Mouse (Mus musculus) adrenal gland, postnatal 14 days (tissue): ENCODE results near the gene Slpi. TPM values are rescaled to one million over a fixed set of nuclear protein-coding genes. Genes with fewer than 3 reads are reported as not detected.

Source experiments
- microRNA-seq, 2 experiments: library from miRNA; unstranded; fragments of <30 nt; microRNA quantifications; one replicate each; pipeline ENCODE4 v1.2.0; 2021
- total RNA-seq: library from RNA; stranded (reverse); gene quantifications from 2 replicates; pipeline ENCODE4 v1.2.3, GENCODE M21; 2021

Gene Slpi
- total RNA-seq, 1 experiment from 2014 or later: 9.3 TPM

Small RNAs within 50 kb of the gene (microRNA-seq; reads per million reads assigned to microRNA genes)
- gene Mir7678: 0 reads per million in 2 experiments

Other genes with a start within 250 kb of the Slpi start
- gene Kcns1, start 218.0 kb downstream of the Slpi start, total RNA-seq: not detected in 2 replicates
- gene Wfdc5, start 206.4 kb downstream of the Slpi start, total RNA-seq: not detected in 2 replicates
- 1.1 TPM in 1 of 2 replicates, not detected in the other for gene Wfdc12, start 198.5 kb downstream of the Slpi start, total RNA-seq
- gene Wfdc15a, start 189.0 kb downstream of the Slpi start, total RNA-seq: not detected in 2 replicates
- gene Wfdc15b, start 167.4 kb downstream of the Slpi start, total RNA-seq: not detected in 2 replicates
- not detected in 2 replicates for gene Svs2, start 150.6 kb downstream of the Slpi start, total RNA-seq
- not detected in 2 replicates for gene Svs3b, start 132.5 kb downstream of the Slpi start, total RNA-seq
- gene Svs4, start 110.6 kb downstream of the Slpi start, total RNA-seq: not detected in 2 replicates
- gene Svs3a, start 99.8 kb downstream of the Slpi start, total RNA-seq: not detected in 2 replicates
- gene Svs6, start 72.3 kb downstream of the Slpi start, total RNA-seq: not detected in 2 replicates
- gene Svs5, start 56.4 kb downstream of the Slpi start, total RNA-seq: 0.70 and 0.98 TPM in 2 replicates
- gene Rbpjl, start 14.0 kb upstream of the Slpi start, total RNA-seq: not detected in 2 replicates
- gene Matn4, start 16.1 kb upstream of the Slpi start, total RNA-seq: 1.7 and 2.3 TPM in 2 replicates
- 153 and 208 TPM in 2 replicates for gene Sdc4, start 54.8 kb upstream of the Slpi start, total RNA-seq
- 31.2 and 34.2 TPM in 2 replicates for gene Sys1, start 67.9 kb upstream of the Slpi start, total RNA-seq
- 0.82 and 5.9 TPM in 2 replicates for gene Gm20458, start 71.9 kb upstream of the Slpi start, total RNA-seq
- gene Trp53tg5, start 84.6 kb upstream of the Slpi start, total RNA-seq: not detected in 2 replicates
- gene Dbndd2, start 97.0 kb upstream of the Slpi start, total RNA-seq: 10.0 and 13.8 TPM in 2 replicates
- 85.2 and 89.0 TPM in 2 replicates for gene Pigt, start 108.4 kb upstream of the Slpi start, total RNA-seq
- 2.1 TPM in 1 of 2 replicates, not detected in the other for gene Wfdc2, start 173.3 kb upstream of the Slpi start, total RNA-seq
- not detected in 2 replicates for gene Spint3, start 184.4 kb upstream of the Slpi start, total RNA-seq
- 0.49 and 1.2 TPM in 2 replicates for gene Wfdc6a, start 196.4 kb upstream of the Slpi start, total RNA-seq
- not detected in 2 replicates for gene Eppin, start 204.5 kb upstream of the Slpi start, total RNA-seq
- gene Wfdc6b, start 224.4 kb upstream of the Slpi start, total RNA-seq: not detected in 2 replicates
- gene Wfdc8, start 224.5 kb upstream of the Slpi start, total RNA-seq: 0.23 TPM in 1 of 2 replicates, not detected in the other
- not detected in 2 replicates for gene Wfdc16, start 249.7 kb upstream of the Slpi start, total RNA-seq